Mouse (Mus musculus) intestine, postnatal 0 days (tissue): ENCODE measurements around the gene Spaca4. TPM values are rescaled to one million over a fixed set of nuclear protein-coding genes. Genes with fewer than 3 reads are reported as not detected.

ENCODE experiments used
- ATAC-seq: fragments of 200-750 bp; cut with Nextera tagmentation; 2 replicates; pipeline ENCODE4 v1.8.0; 2017; ENCODE audit warnings: mild to moderate bottlenecking, moderate TSS enrichment, moderate library complexity
- H3K27ac ChIP-seq: fragments of 300-500 bp; sonication (generic); 2 replicates; pipeline ENCODE4 v1.5.1; 2014; ENCODE audit warnings: mild to moderate bottlenecking, low read depth, low read length, moderate library complexity
- H3K27me3 ChIP-seq: fragments of 300-500 bp; sonication (generic); replicated peaks from 2 replicates; pipeline ENCODE4 v1.6.1; 2014; ENCODE audit warnings: low read length, mixed read lengths; ENCODE audit not compliant: control insufficient read depth, insufficient read depth
- H3K36me3 ChIP-seq: fragments of 300-500 bp; sonication (generic); 2 replicates; pipeline ENCODE4 v1.6.1; 2014; ENCODE audit warnings: mild to moderate bottlenecking, moderate library complexity; ENCODE audit not compliant: control insufficient read depth, insufficient read depth
- H3K4me1 ChIP-seq: fragments of 300-500 bp; sonication (generic); replicated peaks from 2 replicates; pipeline ENCODE4 v1.6.1; 2014; ENCODE audit warnings: antibody characterized with exemption, low read length, mixed read lengths; ENCODE audit not compliant: control insufficient read depth, insufficient read depth
- H3K4me2 ChIP-seq: fragments of 300-500 bp; sonication (generic); replicated peaks from 2 replicates; pipeline ENCODE4 v1.6.1; 2014; ENCODE audit warnings: low read depth, mild to moderate bottlenecking, moderate library complexity
- H3K4me3 ChIP-seq: fragments of 300-500 bp; sonication (generic); 2 replicates; pipeline ENCODE4 v1.5.1; 2014; ENCODE audit warnings: low read depth, low read length
- H3K9ac ChIP-seq: fragments of 300-500 bp; sonication (generic); 2 replicates; pipeline ENCODE4 v1.6.1; 2014; ENCODE audit warnings: mild to moderate bottlenecking, low read depth, low read length
- H3K9me3 ChIP-seq: fragments of 300-500 bp; sonication (generic); 2 replicates; pipeline ENCODE4 v1.6.1; 2016; ENCODE audit warnings: mixed run types; ENCODE audit not compliant: control insufficient read depth
- CTCF ChIP-seq: sonication (generic); IDR thresholded peaks from 2 replicates; pipeline ENCODE4 v1.5.1; 2016; ENCODE audit warnings: low read depth, mild to moderate bottlenecking, control low read depth, antibody characterized with exemption, moderate library complexity
- WGBS: fragments of 180-500 bp; shearing (Covaris S2); extraction: QIAGEN DNeasy Blood & Tissue Kit; methylation state at CpG from one replicate; pipeline ENCODE4 v1.1.7; 2014; 5-methylcytosine and 5-hydroxymethylcytosine counted together
- polyA plus RNA-seq: library from polyadenylated mRNA; unstranded; fragments of >200 nt; fragmentation: Nextera tagmentation; extraction: Ambion mirVana; gene quantifications from 2 replicates; pipeline ENCODE4 v1.2.1, GENCODE M21; 2015

The Spaca4 gene
- polyA plus RNA-seq, 1 experiment from 2014 or later = 0.17 TPM

DNA sequence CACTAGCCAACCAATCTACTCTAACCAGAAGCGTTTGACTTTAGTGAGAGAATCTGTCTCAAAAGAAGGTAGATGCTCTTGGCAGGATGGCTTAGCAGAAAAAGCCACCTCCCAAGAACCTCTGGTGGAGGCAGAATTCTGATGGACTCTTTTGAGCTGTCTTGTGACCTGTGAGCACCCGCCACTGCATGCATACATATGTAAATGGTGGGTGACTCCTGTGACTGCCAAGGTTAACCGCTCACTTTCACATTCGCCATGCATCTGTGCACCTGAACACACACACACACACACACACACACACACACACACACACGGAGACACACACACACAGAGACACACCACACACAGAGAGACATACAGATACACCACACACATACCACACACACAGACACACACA lies 21.8 kb upstream of the Spaca4 start:
- no peaks in the 10 kb centered on the region for H3K4me1 ChIP-seq
- no peak overlapping the region for H3K4me3 ChIP-seq
- H3K4me2 ChIP-seq = no peak overlapping the region
- no peaks in the 10 kb centered on the region for H3K9me3 ChIP-seq
- TF ChIP-seq CTCF = no peak
- no peak overlapping the region for H3K27ac ChIP-seq
- no peaks in the 10 kb centered on the region for H3K27me3 ChIP-seq
- no peaks in the 10 kb centered on the region for H3K36me3 ChIP-seq
- no peak overlapping the region for H3K9ac ChIP-seq
- ATAC-seq = no peak
- whole genome bisulfite sequencing = 86% methylated on average over 5 of the region's 5 CpGs

DNA sequence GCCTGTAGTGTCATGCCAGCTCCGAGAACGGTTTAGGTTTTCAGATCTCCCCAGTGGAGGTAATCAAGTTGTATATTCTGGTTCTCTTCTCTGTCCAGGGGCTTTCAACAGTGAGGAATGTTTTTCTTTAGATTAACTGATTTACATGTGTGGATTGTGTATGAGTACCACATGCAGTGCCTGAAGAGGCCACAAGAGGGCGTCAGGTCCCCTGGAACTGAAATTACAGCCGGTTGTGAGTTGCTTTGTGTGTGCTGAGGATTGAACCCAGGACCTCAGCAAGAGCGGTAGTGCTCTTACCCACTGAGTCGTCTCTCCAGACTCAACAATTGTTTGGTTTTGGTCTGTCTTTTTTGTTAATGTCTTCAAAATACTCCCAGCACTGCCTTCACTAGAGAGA lies 20.9 kb upstream of the Spaca4 start:
- Histone ChIP-seq H3K4me2 (no peak overlapping the region), H3K27me3 (no peaks in the 10 kb centered on the region), H3K27ac (no peak overlapping the region), H3K9ac (no peak overlapping the region), H3K36me3 (no peaks in the 10 kb centered on the region), H3K9me3 (no peaks in the 10 kb centered on the region), H3K4me3 (no peak overlapping the region), H3K4me1 (no peaks in the 10 kb centered on the region)
- TF ChIP-seq CTCF = peak; percentile 68
- ATAC-seq = no peak
- 60% methylated on average over 6 of the region's 6 CpGs for WGBS

GRCm38 (mm10) chr7:45744387-45744786 lies 18.8 kb upstream of the Spaca4 start:
- TF ChIP-seq CTCF = no peak
- H3K4me3 ChIP-seq = no peak overlapping the region
- H3K27me3 ChIP-seq = no peaks in the 10 kb centered on the region
- H3K9ac ChIP-seq = no peak overlapping the region
- H3K27ac ChIP-seq = no peak overlapping the region
- H3K9me3 ChIP-seq = no peaks in the 10 kb centered on the region
- 26% methylated on average over 2 of the region's 2 CpGs for WGBS
- no peaks in the 10 kb centered on the region for H3K36me3 ChIP-seq
- ATAC-seq = peak; percentile 88
- H3K4me1 ChIP-seq = no peaks in the 10 kb centered on the region
- H3K4me2 ChIP-seq = no peak overlapping the region

DNA sequence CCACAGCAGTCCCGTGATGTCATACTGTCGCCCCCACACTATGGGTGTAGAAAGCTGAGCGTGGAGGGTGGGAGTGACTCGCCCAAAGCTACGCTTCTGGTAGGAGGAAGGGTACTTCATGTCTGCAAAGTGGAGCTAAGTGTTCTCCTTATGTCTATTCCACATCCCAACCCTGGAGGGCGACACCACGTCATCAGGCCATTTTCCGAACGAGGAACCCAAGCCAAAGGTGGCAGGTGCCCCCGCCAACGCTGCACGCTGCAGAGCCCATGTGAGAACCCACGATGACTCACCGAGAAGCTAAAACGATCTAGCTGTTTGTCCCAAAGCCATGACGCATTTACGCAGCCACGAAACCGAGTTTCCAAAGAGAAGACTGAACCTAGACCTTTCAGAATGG lies 16.7 kb upstream of the Spaca4 start:
- Histone ChIP-seq H3K27ac (no peak overlapping the region), H3K9ac (no peak overlapping the region), H3K36me3 (no peaks in the 10 kb centered on the region), H3K9me3 (no peaks in the 10 kb centered on the region), H3K4me3 (no peak overlapping the region), H3K27me3 (no peaks in the 10 kb centered on the region), H3K4me1 (no peaks in the 10 kb centered on the region), H3K4me2 (peak overlapping the region; percentile 45)
- no peak for ATAC-seq
- 32% methylated on average over 19 of the region's 19 CpGs for WGBS
- TF ChIP-seq CTCF = peak; percentile 59

DNA sequence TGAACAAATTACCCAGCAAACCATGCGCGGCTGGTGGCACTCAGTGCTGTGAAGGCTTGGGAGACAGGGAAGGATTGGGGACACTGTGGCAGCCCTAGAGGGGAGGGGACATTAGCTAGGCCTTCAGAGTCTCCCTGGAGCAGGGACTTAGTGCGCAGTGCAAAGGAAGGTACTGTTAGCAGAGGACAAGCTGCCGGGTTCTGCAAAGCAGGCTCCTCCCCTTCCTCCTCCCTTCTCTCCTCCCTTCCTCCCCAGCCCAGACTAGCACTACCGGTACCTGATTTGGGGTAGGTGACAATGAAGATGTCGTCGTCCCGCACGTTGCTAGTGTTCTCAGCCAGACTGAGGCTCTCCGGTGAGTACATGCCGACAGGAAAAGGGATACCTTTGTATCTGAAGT lies 16.2 kb upstream of the Spaca4 start:
- Histone ChIP-seq H3K36me3 (no peaks in the 10 kb centered on the region), H3K4me2 (peak overlapping the region; percentile 45), H3K27ac (no peak overlapping the region), H3K9ac (no peak overlapping the region), H3K27me3 (no peaks in the 10 kb centered on the region), H3K9me3 (no peaks in the 10 kb centered on the region), H3K4me1 (no peaks in the 10 kb centered on the region), H3K4me3 (no peak overlapping the region)
- TF ChIP-seq CTCF = no peak
- 36% methylated on average over 11 of the region's 11 CpGs for WGBS
- no peak for ATAC-seq

GRCm38 (mm10) chr7:45741308-45741707 lies 15.7 kb upstream of the Spaca4 start:
- no peaks in the 10 kb centered on the region for H3K4me1 ChIP-seq
- no peak for TF ChIP-seq CTCF
- WGBS = 81% methylated on average over 12 of the region's 12 CpGs
- H3K36me3 ChIP-seq = no peaks in the 10 kb centered on the region
- H3K27ac ChIP-seq = no peak overlapping the region
- ATAC-seq = no peak
- no peak overlapping the region for H3K9ac ChIP-seq
- no peaks in the 10 kb centered on the region for H3K27me3 ChIP-seq
- no peak overlapping the region for H3K4me2 ChIP-seq
- H3K9me3 ChIP-seq = no peaks in the 10 kb centered on the region
- no peak overlapping the region for H3K4me3 ChIP-seq

DNA sequence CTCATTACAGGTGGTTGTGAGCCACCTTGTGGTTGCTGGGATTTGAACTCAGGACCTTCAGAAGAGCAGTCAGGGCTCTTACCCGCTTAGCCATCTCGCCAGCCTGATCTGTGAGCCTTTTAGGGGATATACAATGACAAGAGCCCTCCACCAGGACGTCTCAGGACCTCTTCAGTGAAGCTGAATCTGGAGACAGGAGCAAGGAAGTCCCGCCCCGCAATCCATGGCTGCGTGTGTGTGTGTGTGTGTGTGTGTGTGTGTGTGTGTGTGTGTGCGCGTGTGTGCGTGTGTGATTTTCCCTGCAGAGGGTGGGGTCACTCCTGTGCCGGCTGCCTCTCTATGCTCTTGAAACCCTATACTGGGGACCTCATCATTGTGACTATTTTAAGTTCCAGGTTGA lies 14.2 kb upstream of the Spaca4 start:
- H3K9ac ChIP-seq = no peak overlapping the region
- no peak for TF ChIP-seq CTCF
- H3K36me3 ChIP-seq = no peaks in the 10 kb centered on the region
- no peaks in the 10 kb centered on the region for H3K4me1 ChIP-seq
- no peak for ATAC-seq
- H3K9me3 ChIP-seq = no peaks in the 10 kb centered on the region
- H3K4me3 ChIP-seq = no peak overlapping the region
- WGBS = 66% methylated on average over 10 of the region's 10 CpGs
- H3K27me3 ChIP-seq = no peaks in the 10 kb centered on the region
- H3K27ac ChIP-seq = no peak overlapping the region
- no peak overlapping the region for H3K4me2 ChIP-seq
